Mouse (Mus musculus): Measurements from ENCODE around the gene AB124611.
"Not testable (repeated sequence)": the region's sequence is repeated elsewhere in the genome, so short reads cannot be mapped to it uniquely, and the experiment has no call there.

DNA sequence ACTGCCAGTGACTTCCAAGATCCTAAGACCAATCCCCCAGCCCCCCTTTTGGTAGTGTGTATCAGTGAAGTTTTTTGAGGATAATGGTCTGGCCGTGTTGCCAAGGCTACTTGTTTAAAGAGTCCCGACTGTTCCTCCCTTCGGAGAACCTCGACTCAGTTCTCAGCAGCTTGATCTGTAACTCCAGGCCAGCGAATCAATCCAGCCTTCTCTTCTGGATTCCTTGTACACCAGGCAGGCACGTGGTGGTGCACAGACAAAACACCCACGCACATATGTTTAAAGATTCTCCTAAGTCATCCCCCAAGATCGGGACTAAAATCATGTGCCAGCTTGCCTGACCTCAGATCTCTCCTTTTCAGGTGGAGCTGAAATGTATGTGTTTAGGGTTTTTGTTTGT is 68.4 kb downstream of the AB124611 start:
- TF ChIP-seq EP300, CTCF (IDR thresholded peaks at IDR 0.05; ENCODE audit: low read depth): not testable (repeated sequence)
